In genomic region chr11:69719423-69719822, GRCm38 (mm10) we compare ENCODE assay signal across 16 mouse cellular contexts. TPM values are rescaled to one million over a fixed set of nuclear protein-coding genes. Genes with fewer than 3 reads are reported as not detected.
DNase-seq lines count a peak whose midpoint lies in the region; ATAC-seq and TF ChIP-seq lines count a peak whose summit lies in the region.
"Had no signal": no experiment of that assay in that cellular context is flagged by ENCODE, and none has a peak within 500 bp of the region (broad histone marks: within the 10 kb centered on the region; RNA-seq: fewer than 3 reads in every experiment).

No protein-coding gene starts in this region.

- TF ChIP-seq RAD21 in MEL (IDR thresholded peaks at IDR 0.05; ENCODE audit: low read depth, low read length): peak; percentile 59

- H3K27ac ChIP-seq in midbrain, postnatal 0 days (ENCODE audit: low read depth, low read length): no peak overlapping the region
- H3K27ac ChIP-seq in midbrain, embryonic 15.5 days: no peak overlapping the region
- H3K27ac ChIP-seq in MEL (ENCODE audit: control insufficient read depth, low read depth, low read length): no peak overlapping the region
- peak overlapping the region; percentile 62; the same call in 1 of the 2 replicates for H3K27ac ChIP-seq in liver, embryonic 16.5 days (ENCODE audit: low read length)

- no peaks in the 10 kb centered on the region for H3K79me2 ChIP-seq in MEL (ENCODE audit: control insufficient read depth, insufficient read depth, low read length, poor library complexity)

- no peak overlapping the region for H3K4me3 ChIP-seq in midbrain, postnatal 0 days (ENCODE audit: low read depth, low read length)
- H3K4me3 ChIP-seq in midbrain, embryonic 15.5 days: no peak overlapping the region
- H3K4me3 ChIP-seq in MEL (ENCODE audit: control insufficient read depth in 1 of 2, insufficient read depth in 1 of 2, low read depth in 2 of 2, low read length in 2 of 2): no peak overlapping the region
- H3K4me3 ChIP-seq in liver, embryonic 16.5 days (ENCODE audit: low read depth, low read length): no peak overlapping the region
- H3K4me3 ChIP-seq: myocyte had no signal

- no peaks in the 10 kb centered on the region for H3K4me1 ChIP-seq in midbrain, postnatal 0 days (ENCODE audit: insufficient read depth, low read length)
- H3K4me1 ChIP-seq in midbrain, embryonic 15.5 days: no peaks in the 10 kb centered on the region
- H3K4me1 ChIP-seq in MEL (ENCODE audit: control insufficient read depth in 1 of 2, insufficient read depth in 2 of 2, low read length in 2 of 2): peaks cover 0 to 5% of the 10 kb centered on the region in 2 experiments; a peak in 1 of 4 replicates
- peaks cover 27% of the 10 kb centered on the region for H3K4me1 ChIP-seq in liver, embryonic 16.5 days (ENCODE audit: control insufficient read depth, low read depth, low read length)

- no peak for TF ChIP-seq POLR2A in MEL (IDR thresholded peaks at IDR 0.05; ENCODE audit: control insufficient read depth in 1 of 2, insufficient read depth in 1 of 2, low read depth in 1 of 2, low read length in 2 of 2, poor library complexity in 1 of 2)

- no peaks in the 10 kb centered on the region for H3K9me3 ChIP-seq in midbrain, postnatal 0 days (ENCODE audit: low read length)
- H3K9me3 ChIP-seq in midbrain, embryonic 15.5 days: no peaks in the 10 kb centered on the region
- no peaks in the 10 kb centered on the region for H3K9me3 ChIP-seq in MEL (replicated peaks; ENCODE audit: insufficient read depth, low read length)
- no peaks in the 10 kb centered on the region for H3K9me3 ChIP-seq in liver, embryonic 16.5 days (replicated peaks; ENCODE audit: control insufficient read depth, low read length)

- 68% methylated on average over 6 of the region's 6 CpGs for WGBS in midbrain, postnatal 0 days
- WGBS in midbrain, embryonic 15.5 days: 72% methylated on average over 6 of the region's 6 CpGs
- whole genome bisulfite sequencing in liver, embryonic 16.5 days (ENCODE audit: insufficient replicate concordance): 59% methylated on average over 6 of the region's 6 CpGs

- H3K36me3 ChIP-seq in midbrain, postnatal 0 days (ENCODE audit: insufficient read depth, low read length): no peaks in the 10 kb centered on the region
- no peaks in the 10 kb centered on the region for H3K36me3 ChIP-seq in midbrain, embryonic 15.5 days (replicated peaks)
- peaks cover 0 to 3% of the 10 kb centered on the region in 2 experiments; a peak in 1 of 4 replicates for H3K36me3 ChIP-seq in MEL (ENCODE audit: control insufficient read depth in 1 of 2, insufficient read depth in 2 of 2, low read length in 2 of 2)
- H3K36me3 ChIP-seq in liver, embryonic 16.5 days (ENCODE audit: control insufficient read depth, insufficient read depth): no peaks in the 10 kb centered on the region

- H3K9ac ChIP-seq in midbrain, postnatal 0 days (replicated peaks; ENCODE audit: low read length, poor library complexity, severe bottlenecking): no peak overlapping the region
- H3K9ac ChIP-seq in midbrain, embryonic 15.5 days: no peak overlapping the region
- H3K9ac ChIP-seq in MEL (ENCODE audit: control insufficient read depth, low read depth, low read length, poor library complexity, severe bottlenecking): no peak overlapping the region
- H3K9ac ChIP-seq in liver, embryonic 16.5 days (ENCODE audit: low read depth, low read length): no peak overlapping the region

- no peak for DNase-seq in midbrain, postnatal 0 days (ENCODE audit: low spot score)
- peak; percentile 61 for DNase-seq in MEL (ENCODE audit: low read depth, low spot score)
- DNase-seq in c-Kit-negative CD71-positive TER-119-positive erythroid progenitor cells, embryonic 14.5 days (ENCODE audit: low read depth, low spot score): peak; percentile 37
- DNase-seq in adrenal gland, adult (ENCODE audit: inconsistent age in 2 of 2, low spot score in 1 of 2): no peak
- no peak for DNase-seq in adrenal gland, postnatal 4 days (ENCODE audit: low spot score in 2 of 2)
- no peak for DNase-seq in spleen, postnatal 4 days (ENCODE audit: low spot score in 2 of 2)
- DNase-seq: cerebellum, postnatal 10 days; heart, postnatal 4 days; left cerebral cortex, postnatal 4 days; right cerebral cortex, postnatal 14 days; thymus, postnatal 25 days had no signal

- ATAC-seq in midbrain, postnatal 0 days (ENCODE audit: low FRiP score): no peak
- no peak for ATAC-seq in midbrain, embryonic 15.5 days (replicated peaks)
- no peak for ATAC-seq in liver, embryonic 16.5 days (ENCODE audit: low read depth)
- ATAC-seq: activated CD4-positive, CD25-positive, alpha-beta regulatory T cell, adult 4 months; inflammation-experienced regulatory T-cells, adult 6 months had no signal

- TF ChIP-seq EP300 in MEL (IDR thresholded peaks at IDR 0.05; ENCODE audit: low read depth in 1 of 2, low read length in 2 of 2): no peak

- no peak overlapping the region for H3K4me2 ChIP-seq in midbrain, postnatal 0 days (ENCODE audit: low read depth, low read length, poor library complexity, severe bottlenecking)
- no peak overlapping the region for H3K4me2 ChIP-seq in midbrain, embryonic 15.5 days
- H3K4me2 ChIP-seq in liver, embryonic 16.5 days (ENCODE audit: low read depth, low read length): no peak overlapping the region

- no peaks in the 10 kb centered on the region for H3K27me3 ChIP-seq in midbrain, postnatal 0 days (ENCODE audit: insufficient read depth, low read length)
- H3K27me3 ChIP-seq in midbrain, embryonic 15.5 days (replicated peaks): no peaks in the 10 kb centered on the region
- H3K27me3 ChIP-seq in MEL (ENCODE audit: control insufficient read depth in 1 of 2, insufficient read depth in 2 of 2, low read length in 2 of 2): no peaks in the 10 kb centered on the region
- no peaks in the 10 kb centered on the region for H3K27me3 ChIP-seq in liver, embryonic 16.5 days (ENCODE audit: control insufficient read depth, insufficient read depth, low read depth, low read length)

- peak; percentile 11; the same call in 1 of the 2 replicates for TF ChIP-seq CTCF in midbrain, postnatal 0 days (IDR thresholded peaks at IDR 0.05)
- TF ChIP-seq CTCF in MEL (IDR thresholded peaks at IDR 0.05 in 2 of 3, conservative IDR thresholded peaks at IDR 0.05 in 1 of 3; ENCODE audit: control insufficient read depth in 1 of 3, insufficient read depth in 1 of 3, low read depth in 2 of 3, low read length in 3 of 3, poor library complexity in 1 of 3, severe bottlenecking in 1 of 3): peak; percentile 48 to 63 (median 62); a peak in 5 of 6 replicates

TF ChIP-seq in MEL, 35 proteins besides CTCF, POLR2A, EP300 and RAD21 (continues in another document):
- TF ChIP-seq ZNF384 (IDR thresholded peaks at IDR 0.05; ENCODE audit: low read depth, low read length): no peak

RNA-seq across cellular contexts. Expression of gene Tnfsfm13, which starts 23.5 kb away (rescaled TPM):
- total RNA-seq in midbrain, postnatal 0 days (2014; rRNA removed): 1.3 and 1.8 TPM in 2 replicates
- polyA plus RNA-seq in midbrain, postnatal 0 days (2015; fragmentation: Nextera tagmentation; extraction: Ambion mirVana): 1.2 and 1.9 TPM in 2 replicates
- 1.2 and 1.8 TPM in 2 replicates for polyA plus RNA-seq in midbrain, embryonic 15.5 days (2015; fragmentation: Nextera tagmentation; extraction: Ambion mirVana)
- not detected in 2 replicates for total RNA-seq in MEL (2012; rRNA removed)
- polyA plus RNA-seq in MEL (2012; ENCODE audit: insufficient read depth in 1 of 2, insufficient read length in 2 of 2, low read depth in 1 of 2, low replicate concordance in 2 of 2, missing spikeins in 1 of 2): not detected
- 0.95 and 1.1 TPM in 2 replicates for polyA plus RNA-seq in liver, embryonic 16.5 days (2015; fragmentation: Nextera tagmentation; extraction: Ambion mirVana)
- 1 to 10 TPM; 3.1 to 4.6 TPM for total RNA-seq in adrenal gland, postnatal 4 days (2021)
- polyA plus RNA-seq: activated CD4-positive, CD25-positive, alpha-beta regulatory T cell, adult 4 months; inflammation-experienced regulatory T-cells, adult 6 months had no signal

RNA-seq across cellular contexts. Expression of gene Tnfsf12, which starts 23.8 kb away (rescaled TPM):
- total RNA-seq in midbrain, postnatal 0 days (2014; rRNA removed): 4.7 and 6.2 TPM in 2 replicates
- polyA plus RNA-seq in midbrain, postnatal 0 days (2015; fragmentation: Nextera tagmentation; extraction: Ambion mirVana): 4.3 and 4.5 TPM in 2 replicates
- 2.0 and 2.4 TPM in 2 replicates for polyA plus RNA-seq in midbrain, embryonic 15.5 days (2015; fragmentation: Nextera tagmentation; extraction: Ambion mirVana)
- not detected in 2 replicates for total RNA-seq in MEL (2012; rRNA removed)
- under 1 TPM in 1 of 2 experiments, not detected in 1; 0.10 TPM for polyA plus RNA-seq in MEL (2012; ENCODE audit: insufficient read depth in 1 of 2, insufficient read length in 2 of 2, low read depth in 1 of 2, low replicate concordance in 2 of 2, missing spikeins in 1 of 2)
- 2.5 and 2.8 TPM in 2 replicates for polyA plus RNA-seq in liver, embryonic 16.5 days (2015; fragmentation: Nextera tagmentation; extraction: Ambion mirVana)
- 10 to 100 TPM; 23.0 to 23.1 TPM for total RNA-seq in adrenal gland, postnatal 4 days (2021)
- polyA plus RNA-seq: activated CD4-positive, CD25-positive, alpha-beta regulatory T cell, adult 4 months; inflammation-experienced regulatory T-cells, adult 6 months had no signal

RNA-seq across cellular contexts. Expression of gene Tnfsf13, which starts 33.8 kb away (rescaled TPM):
- total RNA-seq in midbrain, postnatal 0 days (2014; rRNA removed): 0.27 and 0.57 TPM in 2 replicates
- 0.96 and 1.1 TPM in 2 replicates for polyA plus RNA-seq in midbrain, postnatal 0 days (2015; fragmentation: Nextera tagmentation; extraction: Ambion mirVana)
- 0.37 and 0.68 TPM in 2 replicates for polyA plus RNA-seq in midbrain, embryonic 15.5 days (2015; fragmentation: Nextera tagmentation; extraction: Ambion mirVana)
- 0.19 TPM in 1 of 2 replicates, not detected in the other for total RNA-seq in MEL (2012; rRNA removed)
- polyA plus RNA-seq in MEL (2012; ENCODE audit: insufficient read depth in 1 of 2, insufficient read length in 2 of 2, low read depth in 1 of 2, low replicate concordance in 2 of 2, missing spikeins in 1 of 2): under 1 TPM in 1 of 2 experiments, not detected in 1; 0.13 TPM
- polyA plus RNA-seq in liver, embryonic 16.5 days (2015; fragmentation: Nextera tagmentation; extraction: Ambion mirVana): 0.17 and 0.40 TPM in 2 replicates
- total RNA-seq in adrenal gland, postnatal 4 days (2021): 1 to 10 TPM; 4.2 to 5.2 TPM
- polyA plus RNA-seq: activated CD4-positive, CD25-positive, alpha-beta regulatory T cell, adult 4 months; inflammation-experienced regulatory T-cells, adult 6 months had no signal

RNA-seq across cellular contexts. Expression of gene Senp3, which starts 37.5 kb away (rescaled TPM):
- total RNA-seq in midbrain, postnatal 0 days (2014; rRNA removed): 81.7 and 89.2 TPM in 2 replicates
- polyA plus RNA-seq in midbrain, postnatal 0 days (2015; fragmentation: Nextera tagmentation; extraction: Ambion mirVana): 70.3 and 74.0 TPM in 2 replicates
- 116 and 122 TPM in 2 replicates for polyA plus RNA-seq in midbrain, embryonic 15.5 days (2015; fragmentation: Nextera tagmentation; extraction: Ambion mirVana)
- total RNA-seq in MEL (2012; rRNA removed): 121 and 147 TPM in 2 replicates
- 100 to 1,000 TPM; 171 to 890 TPM for polyA plus RNA-seq in MEL (2012; ENCODE audit: insufficient read depth in 1 of 2, insufficient read length in 2 of 2, low read depth in 1 of 2, low replicate concordance in 2 of 2, missing spikeins in 1 of 2)
- polyA plus RNA-seq in liver, embryonic 16.5 days (2015; fragmentation: Nextera tagmentation; extraction: Ambion mirVana): 22.7 and 24.9 TPM in 2 replicates
- 10 to 100 TPM; 86.6 to 90.7 TPM for total RNA-seq in adrenal gland, postnatal 4 days (2021)

RNA-seq across cellular contexts. Expression of gene Polr2a, which starts 39.0 kb away (rescaled TPM):
- 16.9 and 25.1 TPM in 2 replicates for total RNA-seq in midbrain, postnatal 0 days (2014; rRNA removed)
- 9.0 and 10.2 TPM in 2 replicates for polyA plus RNA-seq in midbrain, postnatal 0 days (2015; fragmentation: Nextera tagmentation; extraction: Ambion mirVana)
- polyA plus RNA-seq in midbrain, embryonic 15.5 days (2015; fragmentation: Nextera tagmentation; extraction: Ambion mirVana): 15.9 and 17.4 TPM in 2 replicates
- total RNA-seq in MEL (2012; rRNA removed): 16.6 and 22.2 TPM in 2 replicates
- 100 to 1,000 TPM in 1 of 2 experiments, 10 to 100 TPM in 1; 73.9 to 193 TPM for polyA plus RNA-seq in MEL (2012; ENCODE audit: insufficient read depth in 1 of 2, insufficient read length in 2 of 2, low read depth in 1 of 2, low replicate concordance in 2 of 2, missing spikeins in 1 of 2)
- polyA plus RNA-seq in liver, embryonic 16.5 days (2015; fragmentation: Nextera tagmentation; extraction: Ambion mirVana): 11.1 and 11.9 TPM in 2 replicates
- 100 to 1,000 TPM in 1 of 2 experiments, 10 to 100 TPM in 1; 92.4 to 108 TPM for total RNA-seq in adrenal gland, postnatal 4 days (2021)

Comparison
In these comparisons a context has a peak if more than half of its experiments do, and no peak if none do; other contexts are left out.
1. DNase-seq: peak in MEL (single experiment) and c-Kit-negative CD71-positive TER-119-positive erythroid progenitor cells, embryonic 14.5 days (single experiment); none in midbrain, postnatal 0 days (single experiment), adrenal gland, adult (0 of 2), adrenal gland, postnatal 4 days (0 of 2) and spleen, postnatal 4 days (0 of 2).